Comparison of ENCODE assay signal across 12 mouse cellular contexts in genomic region chr6:24661879-24662278, GRCm38 (mm10). TPM values are rescaled to one million over a fixed set of nuclear protein-coding genes. Genes with fewer than 3 reads are reported as not detected.
A peak's percentile ranks its signal among the peaks of the same experiment; 100 is the strongest.
DNase-seq lines count a peak whose midpoint lies in the region; ATAC-seq and TF ChIP-seq lines count a peak whose summit lies in the region.
"Had no signal": no experiment of that assay in that cellular context is flagged by ENCODE, and none has a peak within 500 bp of the region (broad histone marks: within the 10 kb centered on the region; RNA-seq: fewer than 3 reads in every experiment).

No protein-coding gene starts in this region.

- no peak overlapping the region for H3K4me3 ChIP-seq in heart, embryonic 12.5 days
- no peak overlapping the region for H3K4me3 ChIP-seq in heart, embryonic 10.5 days
- peak overlapping the region; percentile 89; the same call in 1 of the 2 replicates for H3K4me3 ChIP-seq in layer of hippocampus, adult 2 months
- H3K4me3 ChIP-seq in brown adipose tissue, adult 24 weeks (ENCODE audit: insufficient read depth, low read depth, low read length) = no peak overlapping the region
- H3K4me3 ChIP-seq in liver, postnatal 0 days (ENCODE audit: low read depth, low read length) = peak overlapping the region; percentile 98; the same call in 1 of the 2 replicates
- H3K4me3 ChIP-seq: embryonic facial prominence, embryonic 13.5 days had no signal

- H3K9me3 ChIP-seq in heart, embryonic 12.5 days (replicated peaks) = no peaks in the 10 kb centered on the region
- no peaks in the 10 kb centered on the region for H3K9me3 ChIP-seq in heart, embryonic 10.5 days
- H3K9me3 ChIP-seq in liver, postnatal 0 days (ENCODE audit: low read length) = no peaks in the 10 kb centered on the region
- H3K9me3 ChIP-seq: embryonic facial prominence, embryonic 13.5 days had no signal

- TF ChIP-seq CTCF in layer of hippocampus, adult 2 months (conservative IDR thresholded peaks at IDR 0.05) = no peak
- TF ChIP-seq CTCF in liver, postnatal 0 days (IDR thresholded peaks at IDR 0.05; ENCODE audit: low read depth) = no peak

- 70% methylated on average over 4 of the region's 4 CpGs for WGBS in heart, embryonic 12.5 days
- 77% methylated on average over 4 of the region's 4 CpGs for WGBS in heart, embryonic 10.5 days
- WGBS in liver, postnatal 0 days (ENCODE audit: insufficient replicate concordance) = 58% methylated on average over 4 of the region's 4 CpGs

- H3K27ac ChIP-seq in heart, embryonic 12.5 days (ENCODE audit: poor library complexity, severe bottlenecking) = no peak overlapping the region
- no peak overlapping the region for H3K27ac ChIP-seq in heart, embryonic 10.5 days
- 0 out of 2 replicates have a peak overlapping the region, but pooled peaks have one; percentile 96 for H3K27ac ChIP-seq in layer of hippocampus, adult 2 months
- H3K27ac ChIP-seq in brown adipose tissue, adult 24 weeks (replicated peaks; ENCODE audit: low read depth, low read length) = 0 out of 2 replicates have a peak overlapping the region, but pooled peaks have one; percentile 31
- peak overlapping the region; percentile 77 for H3K27ac ChIP-seq in liver, postnatal 0 days (ENCODE audit: low read depth)
- H3K27ac ChIP-seq: embryonic facial prominence, embryonic 13.5 days had no signal

- peaks cover 15% of the 10 kb centered on the region for H3K4me1 ChIP-seq in heart, embryonic 12.5 days (replicated peaks)
- H3K4me1 ChIP-seq in heart, embryonic 10.5 days = peaks cover 16% of the 10 kb centered on the region
- peaks cover 9% of the 10 kb centered on the region for H3K4me1 ChIP-seq in brown adipose tissue, adult 24 weeks (ENCODE audit: control insufficient read depth, insufficient read depth, insufficient read length, low read length)
- H3K4me1 ChIP-seq in liver, postnatal 0 days (ENCODE audit: insufficient read depth) = peaks cover 11% of the 10 kb centered on the region

- H3K9ac ChIP-seq in heart, embryonic 12.5 days = no peak overlapping the region
- no peak overlapping the region for H3K9ac ChIP-seq in liver, postnatal 0 days (replicated peaks)
- H3K9ac ChIP-seq: embryonic facial prominence, embryonic 13.5 days had no signal

- no peaks in the 10 kb centered on the region for H3K27me3 ChIP-seq in heart, embryonic 12.5 days (replicated peaks)
- no peaks in the 10 kb centered on the region for H3K27me3 ChIP-seq in heart, embryonic 10.5 days (ENCODE audit: insufficient read depth, poor library complexity, severe bottlenecking)
- H3K27me3 ChIP-seq in liver, postnatal 0 days (ENCODE audit: insufficient read depth, low read length) = no peaks in the 10 kb centered on the region
- H3K27me3 ChIP-seq: embryonic facial prominence, embryonic 13.5 days had no signal

- DNase-seq in heart, embryonic 10.5 days (ENCODE audit: low spot score) = no peak
- no peak for DNase-seq in layer of hippocampus, adult 2 months (ENCODE audit: low spot score in 2 of 2)
- no peak for DNase-seq in layer of hippocampus, adult 9-11 months
- DNase-seq in liver, postnatal 0 days = no peak
- no peak for DNase-seq in cerebellum, adult 8-10 months
- DNase-seq: adrenal gland, postnatal 25 days; cerebellum, adult 11-12 months; kidney, postnatal 36 days; lung, postnatal 10 days had no signal

- no peaks in the 10 kb centered on the region for H3K36me3 ChIP-seq in heart, embryonic 12.5 days
- 0 out of 2 replicates have a peak, but pooled peaks cover 3% of the 10 kb centered on the region for H3K36me3 ChIP-seq in heart, embryonic 10.5 days
- H3K36me3 ChIP-seq in liver, postnatal 0 days (replicated peaks; ENCODE audit: insufficient read depth, low read length) = no peaks in the 10 kb centered on the region
- H3K36me3 ChIP-seq: embryonic facial prominence, embryonic 13.5 days had no signal

- peak overlapping the region; percentile 15; the same call in 1 of the 2 replicates for H3K4me2 ChIP-seq in heart, embryonic 12.5 days
- H3K4me2 ChIP-seq in liver, postnatal 0 days (ENCODE audit: low read depth, low read length) = peak overlapping the region; percentile 80

- TF ChIP-seq EP300 in liver, postnatal 0 days (IDR thresholded peaks at IDR 0.05; ENCODE audit: low read depth) = no peak

- ATAC-seq in heart, embryonic 12.5 days (ENCODE audit: insufficient number of reproducible peaks, low FRiP score) = no peak
- no peak for ATAC-seq in liver, postnatal 0 days

RNA-seq across cellular contexts. Expression of gene Wasl, which starts 2.9 kb away (rescaled TPM):
- polyA plus RNA-seq in heart, embryonic 12.5 days (2016; fragmentation: Nextera tagmentation; extraction: Ambion mirVana) = 66.1 and 66.7 TPM in 2 replicates
- polyA plus RNA-seq in heart, embryonic 10.5 days (2016; fragmentation: Nextera tagmentation; extraction: Ambion mirVana) = 56.5 and 61.6 TPM in 2 replicates
- total RNA-seq in layer of hippocampus, adult 2 months (2021) = 100 to 1,000 TPM; 139 to 150 TPM
- 17.4 and 18.2 TPM in 2 replicates for polyA plus RNA-seq in brown adipose tissue, adult 24 weeks (2012; ENCODE audit: insufficient read depth, insufficient read length, missing spikeins)
- polyA plus RNA-seq in liver, postnatal 0 days (2015; fragmentation: Nextera tagmentation; extraction: Ambion mirVana) = 44.2 and 46.0 TPM in 2 replicates

Comparison
In these comparisons a context has a peak if more than half of its experiments do, and no peak if none do; other contexts are left out.
1. H3K27ac ChIP-seq: peak in layer of hippocampus, adult 2 months (single experiment), brown adipose tissue, adult 24 weeks (single experiment) and liver, postnatal 0 days (single experiment); none in heart, embryonic 12.5 days (single experiment) and heart, embryonic 10.5 days (single experiment).
2. H3K4me3 ChIP-seq: peak in layer of hippocampus, adult 2 months (single experiment) and liver, postnatal 0 days (single experiment); none in heart, embryonic 12.5 days (single experiment), heart, embryonic 10.5 days (single experiment) and brown adipose tissue, adult 24 weeks (single experiment).